Mouse (Mus musculus): ENCODE measurements at regions not wholly inside any gene's neighbourhood (a gene's known extent, or its start where the extent isn't known, plus 50 kb on each side); places are given as distances from the start of the nearest gene placed in this dataset.
A peak's percentile ranks its signal among the peaks of the same experiment; 100 is the strongest.

- peak; percentile 12 to 30 for DNase-seq (ENCODE audit: low spot score in 2 of 2)
- intact Hi-C loops (cut with DNase I), result loop anchor here (5.0 kb wide), 1 partner anchor 713 kb away; no protein-coding TSS in a partner anchor
These were observed 345.9 kb downstream of the Nrcam start for GRCm38 (mm10) chr12:44674541-44674940.

DNA sequence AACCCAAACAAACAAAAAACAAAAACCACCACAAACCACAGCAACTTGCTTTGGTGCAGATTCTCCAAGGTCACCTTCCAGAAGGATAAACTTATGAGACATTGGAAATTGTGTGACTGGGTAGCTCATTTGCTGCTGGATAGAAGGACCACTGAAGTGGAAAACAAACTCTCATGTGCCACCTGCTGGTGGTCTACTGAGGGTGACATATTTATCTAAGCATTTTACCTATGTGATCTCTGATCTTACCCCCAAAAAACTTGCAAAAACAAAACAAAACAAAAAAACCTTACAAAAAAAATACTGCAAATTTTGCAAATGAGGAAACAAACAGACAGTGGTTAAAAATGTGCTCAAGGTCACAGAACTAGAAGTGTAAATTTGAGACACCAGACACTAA lies 346.3 kb downstream of the Nrcam start:
- peak in 1 of 2 experiments; percentile 2 for DNase-seq (ENCODE audit: low spot score in 2 of 2)
- intact Hi-C loops (cut with DNase I), result no loop called here

Measured in left cerebral cortex, postnatal 14 days (tissue).